In genomic region chr10:90728401-90729358, GRCm38 (mm10) we compare ENCODE assay signal across 9 mouse cellular contexts.
A peak's percentile ranks its signal among the peaks of the same experiment; 100 is the strongest.
DNase-seq lines count a peak whose midpoint lies in the region; ATAC-seq and TF ChIP-seq lines count a peak whose summit lies in the region.
"Had no signal": no experiment of that assay in that cellular context is flagged by ENCODE, and none has a peak within 500 bp of the region (broad histone marks: within the 10 kb centered on the region; RNA-seq: fewer than 3 reads in every experiment).

No protein-coding gene starts in this region.

- no peaks in the 10 kb centered on the region for H3K27me3 ChIP-seq in intestine, embryonic 14.5 days (replicated peaks; ENCODE audit: control insufficient read depth, insufficient read depth, low read length)
- H3K27me3 ChIP-seq in small intestine, adult 2 months (ENCODE audit: control insufficient read depth, insufficient read depth, low read length), result no peaks in the 10 kb centered on the region

- H3K4me1 ChIP-seq in intestine, embryonic 14.5 days (replicated peaks; ENCODE audit: control insufficient read depth, insufficient read depth, low read length), result peaks cover 5% of the 10 kb centered on the region; the same call in 1 of the 2 replicates
- H3K4me1 ChIP-seq in small intestine, adult 2 months (ENCODE audit: control insufficient read depth, insufficient read depth, insufficient read length, low read length), result no peaks in the 10 kb centered on the region

- DNase-seq in ovary, postnatal 14 days (ENCODE audit: low spot score), result peak; percentile 65
- no peak for DNase-seq in ovary, adult 18-20 months (ENCODE audit: low spot score)
- peak; percentile 89 to 93 for DNase-seq in cerebellum, postnatal 14 days
- DNase-seq in gastrocnemius, adult 2 months, result peak; percentile 53
- peak; percentile 70 for DNase-seq in intestine, embryonic 14.5 days (ENCODE audit: low spot score)
- peak; percentile 82 to 92 for DNase-seq in left cerebral cortex, postnatal 25 days (ENCODE audit: low spot score in 2 of 2)

- peak; percentile 73 for ATAC-seq in intestine, embryonic 14.5 days (replicated peaks; ENCODE audit: low FRiP score, low TSS enrichment, low read depth)
- ATAC-seq in megakaryocyte-erythroid progenitor cell, adult 5-6 weeks (replicated peaks; ENCODE audit: low FRiP score, low TSS enrichment, poor library complexity, severe bottlenecking), result peak; percentile 85

- no peaks in the 10 kb centered on the region for H3K36me3 ChIP-seq in intestine, embryonic 14.5 days (ENCODE audit: control insufficient read depth, insufficient read depth, low read length)
- no peaks in the 10 kb centered on the region for H3K36me3 ChIP-seq in small intestine, adult 2 months (ENCODE audit: control insufficient read depth, insufficient read depth, low read length)
- H3K36me3 ChIP-seq: G1E had no signal

- intact Hi-C loops in gastrocnemius, adult 2 months (cut with DNase I), result loop anchor here (1.0 kb wide), 1 partner anchor 306 kb away; no protein-coding TSS in a partner anchor
- intact Hi-C loops in left cerebral cortex, postnatal 25 days (cut with DNase I), result loop anchor here (1.0 to 10.0 kb wide), 2 partner anchors 236 to 306 kb away; no protein-coding TSS in a partner anchor

- no peak overlapping the region for H3K9ac ChIP-seq in intestine, embryonic 14.5 days (ENCODE audit: low read length)

- 28% methylated on average over 22 of the region's 22 CpGs for WGBS in intestine, embryonic 14.5 days
- 23% methylated on average over 22 of the region's 22 CpGs for WGBS in small intestine, adult 2 months

- no peak for TF ChIP-seq POLR2A in small intestine, adult 2 months (IDR thresholded peaks at IDR 0.05; ENCODE audit: low read depth, low read length)

- peak overlapping the region; percentile 57 for H3K4me2 ChIP-seq in intestine, embryonic 14.5 days (ENCODE audit: low read length)

- H3K27ac ChIP-seq in gastrocnemius, adult 2 months, result peak overlapping the region; percentile 24; the same call in 1 of the 2 replicates
- no peak overlapping the region for H3K27ac ChIP-seq in intestine, embryonic 14.5 days (ENCODE audit: low read depth)
- H3K27ac ChIP-seq in small intestine, adult 2 months (ENCODE audit: insufficient read depth, low read depth, low read length), result no peak overlapping the region

- peak; percentile 73 for TF ChIP-seq CTCF in gastrocnemius, adult 2 months (IDR thresholded peaks at IDR 0.05)
- TF ChIP-seq CTCF in small intestine, adult 2 months (IDR thresholded peaks at IDR 0.05; ENCODE audit: extremely low read depth, insufficient read length, insufficient replicate concordance, low read depth, low read length), result peak; percentile 56; the same call in 1 of the 2 replicates

- no peaks in the 10 kb centered on the region for H3K9me3 ChIP-seq in intestine, embryonic 14.5 days (ENCODE audit: control insufficient read depth, low read length)
- H3K9me3 ChIP-seq: G1E had no signal

- peak overlapping the region; percentile 58 for H3K4me3 ChIP-seq in gastrocnemius, adult 2 months
- H3K4me3 ChIP-seq in intestine, embryonic 14.5 days (ENCODE audit: low read depth, low read length), result peak overlapping the region; percentile 26
- H3K4me3 ChIP-seq in small intestine, adult 2 months (ENCODE audit: low read depth, low read length), result peak overlapping the region; percentile 3; the same call in 1 of the 2 replicates

Comparison
In these comparisons a context has a peak if more than half of its experiments do, and no peak if none do; other contexts are left out.
1. H3K4me3 ChIP-seq: peak in every context shown above with its lines; median percentile 58 in gastrocnemius, adult 2 months; 26 in intestine, embryonic 14.5 days; 3 in small intestine, adult 2 months.